Mouse (Mus musculus): ENCODE data around the gene Fam193b.
"Not testable (repeated sequence)": the region's sequence is repeated elsewhere in the genome, so short reads cannot be mapped to it uniquely, and the experiment has no call there.

Gene Fam193b

DNA sequence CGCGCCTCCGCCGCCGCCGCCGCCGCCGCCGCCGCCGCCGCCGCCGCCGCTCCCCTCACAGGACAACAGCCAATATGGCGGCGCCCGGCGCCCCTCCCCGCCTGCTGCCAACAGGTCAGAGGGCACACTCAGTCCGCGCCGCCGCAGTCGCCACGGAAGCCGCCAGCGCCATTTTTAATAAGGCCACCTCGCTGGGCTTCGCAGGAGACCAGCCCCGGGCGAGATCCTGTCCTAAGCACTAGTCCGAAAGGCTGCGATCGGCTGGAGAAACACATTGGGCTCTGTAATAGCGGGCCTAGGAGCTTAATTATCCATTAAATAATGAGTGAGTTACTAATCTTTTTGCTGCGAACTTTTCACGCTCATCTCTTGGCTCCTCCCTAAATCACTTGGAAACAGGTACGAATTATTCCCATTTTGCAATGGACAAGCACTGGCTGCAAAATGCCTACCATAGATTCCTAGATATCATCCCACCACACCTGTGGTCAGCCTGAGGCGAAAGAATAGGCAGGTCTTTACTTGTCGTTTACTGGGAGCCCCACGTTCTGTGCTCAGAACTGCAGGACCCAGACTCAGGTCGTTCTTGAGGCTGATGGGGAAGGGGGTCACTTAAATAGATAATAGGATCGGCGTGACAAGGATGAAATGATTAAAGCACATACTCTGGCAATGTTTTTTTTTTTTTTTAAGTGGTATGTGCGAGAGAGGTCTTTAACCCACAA, at the start of gene Fam193b:
Fam193b (minus strand) TSS at position 94 of the 725 bp plus-strand sequence.
- peak; percentile 94 for DNase-seq

DNA sequence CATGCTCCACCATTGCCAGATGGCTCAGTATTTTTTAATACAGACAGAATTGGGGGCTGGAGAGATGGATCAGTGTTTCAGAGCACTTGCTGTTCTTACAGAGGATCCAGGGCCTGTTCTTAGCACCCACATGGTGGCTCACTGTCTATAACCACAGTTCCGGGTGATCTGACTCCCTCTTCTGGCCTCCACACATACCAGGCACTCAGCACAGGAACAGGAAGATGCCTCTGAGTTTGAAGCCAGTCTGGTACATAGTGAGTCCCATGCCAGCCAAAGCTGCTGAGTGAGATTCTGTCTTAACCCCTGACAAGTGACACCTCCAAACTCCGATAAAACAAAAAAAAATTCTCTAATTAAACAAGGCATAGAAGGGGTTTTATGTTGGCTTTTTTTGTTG, 49.4 kb upstream of the Fam193b start:
- no peak for DNase-seq

DNA sequence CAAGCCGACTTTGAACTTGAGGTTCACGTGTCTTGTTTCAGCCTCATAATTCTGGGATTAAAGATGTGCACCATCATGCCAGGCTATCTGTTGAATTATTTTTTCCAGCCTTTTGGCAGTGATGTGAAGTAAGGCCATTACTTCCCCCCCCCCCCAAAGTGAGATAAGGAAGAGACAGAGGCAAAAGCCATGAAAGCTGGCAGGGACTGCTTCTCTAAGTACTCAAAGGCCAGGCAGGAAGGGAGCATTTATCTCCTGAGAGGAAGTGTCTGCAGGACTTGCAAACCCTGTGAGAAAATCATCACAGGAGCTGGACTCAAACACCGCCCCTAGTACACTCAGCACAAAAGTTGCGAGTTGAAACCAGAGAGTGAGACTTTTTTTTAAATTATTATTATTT, 48.4 kb upstream of the Fam193b start:
- no peak for DNase-seq

DNA sequence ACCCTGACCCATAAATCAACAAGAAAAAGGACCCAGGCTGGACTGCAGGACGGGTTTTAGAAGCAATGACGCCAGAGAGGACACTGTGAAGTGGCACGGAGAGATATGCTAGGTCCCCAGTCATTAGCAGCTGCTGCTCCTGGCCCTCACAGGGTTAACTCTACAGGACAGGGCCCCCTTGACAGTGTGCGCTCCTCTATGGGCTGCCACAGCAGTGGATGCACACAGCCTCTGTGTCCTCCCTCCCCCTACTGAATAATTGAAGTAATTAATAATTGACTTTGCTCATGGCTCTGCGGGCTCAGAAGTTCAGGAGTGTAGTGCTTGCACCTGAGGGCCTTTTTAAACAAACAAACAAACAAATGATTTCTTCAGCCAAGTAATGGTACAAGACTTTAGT, 42.6 kb upstream of the Fam193b start:
- no peak for DNase-seq

DNA sequence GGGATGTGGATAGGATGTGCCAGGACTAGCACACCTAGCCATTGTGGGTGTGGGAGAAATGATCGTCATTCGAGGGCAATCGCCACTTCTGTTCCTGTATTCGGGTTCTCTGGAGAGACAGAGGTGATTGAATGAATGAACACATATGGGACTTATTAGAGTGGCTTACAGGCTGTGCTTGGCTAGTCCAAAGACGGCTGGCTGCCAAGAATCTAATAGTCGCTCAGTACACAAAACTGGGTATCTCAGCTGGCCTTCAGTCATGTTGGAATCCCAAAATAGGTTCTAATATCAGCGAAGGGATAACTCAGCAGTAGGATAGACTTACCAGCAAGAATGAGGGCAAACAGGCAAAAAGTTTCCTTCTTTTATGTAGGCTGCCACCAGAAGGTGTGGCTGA, 41.1 kb upstream of the Fam193b start:
- DNase-seq, result no peak

DNA sequence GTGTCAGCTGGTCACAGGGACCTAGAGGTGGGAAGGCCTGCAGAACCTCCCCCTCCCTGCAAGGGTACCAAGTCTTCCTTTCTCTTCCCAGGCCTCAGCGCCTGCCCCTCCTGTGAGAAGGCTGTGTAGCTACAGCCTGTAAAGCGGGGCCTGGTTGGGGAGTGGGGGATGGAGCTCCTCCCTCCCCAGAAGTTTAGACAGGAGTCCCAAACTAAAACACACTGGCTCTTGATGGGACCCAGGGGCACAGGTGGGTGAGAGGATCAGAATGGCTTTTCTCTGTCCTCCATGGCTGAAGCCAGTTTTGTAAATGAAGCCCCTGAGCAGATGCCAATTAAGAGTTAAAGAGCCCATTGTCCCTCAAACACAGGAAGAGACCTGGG, 36.7 kb upstream of the Fam193b start:
- no peak for DNase-seq

DNA sequence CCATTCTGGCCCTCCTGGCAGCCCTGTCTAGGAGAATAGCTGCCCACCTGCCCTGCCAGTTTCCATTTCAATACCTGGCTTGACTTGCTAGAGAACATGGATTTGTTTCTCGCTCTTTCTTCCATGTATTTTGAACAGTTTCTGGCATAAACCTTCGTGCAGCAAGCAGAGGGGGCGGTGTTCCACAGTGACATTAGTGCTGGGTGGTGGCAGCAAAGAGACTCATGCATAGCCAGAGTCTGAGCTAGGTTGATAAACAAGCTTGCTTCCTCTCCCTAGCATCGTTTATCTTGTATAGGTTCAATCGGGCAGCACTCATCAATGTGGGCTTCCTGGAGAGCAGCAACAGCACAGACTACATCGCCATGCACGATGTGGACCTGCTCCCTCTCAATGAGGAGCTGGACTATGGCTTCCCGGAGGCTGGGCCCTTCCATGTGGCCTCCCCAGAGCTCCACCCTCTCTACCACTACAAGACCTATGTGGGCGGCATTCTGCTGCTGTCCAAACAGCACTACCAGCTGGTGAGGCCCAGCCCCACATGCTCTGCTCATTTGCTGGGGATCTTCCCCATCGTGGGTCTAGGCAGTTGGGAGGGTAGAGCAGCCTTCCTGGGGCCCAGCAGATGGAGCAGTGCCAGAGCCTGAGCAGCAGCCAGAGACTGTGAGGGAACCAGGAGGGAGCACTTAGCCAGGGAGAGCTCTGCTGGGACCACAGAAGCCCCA, 36.1 kb upstream of the Fam193b start:
- no peak for DNase-seq

DNA sequence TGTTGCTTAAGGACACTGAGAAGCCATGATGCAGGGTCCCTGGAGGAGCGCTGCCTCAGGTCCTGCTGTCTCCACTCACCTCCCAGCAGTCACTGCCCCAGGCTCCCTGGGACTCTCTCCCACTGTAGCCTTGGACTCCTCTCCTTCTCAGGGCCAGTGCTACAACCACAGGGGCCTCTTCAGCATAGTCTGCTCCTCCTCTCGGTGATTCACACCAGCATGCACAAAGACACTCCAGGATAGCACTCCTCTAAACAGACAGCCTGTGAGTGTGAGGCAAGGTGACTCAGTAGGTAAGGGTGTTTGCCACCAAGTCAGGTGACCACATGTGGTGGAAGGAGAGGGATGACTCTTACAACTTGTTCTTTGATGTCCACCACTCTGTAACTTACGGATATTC, 33.7 kb upstream of the Fam193b start:
- DNase-seq, result no peak

DNA sequence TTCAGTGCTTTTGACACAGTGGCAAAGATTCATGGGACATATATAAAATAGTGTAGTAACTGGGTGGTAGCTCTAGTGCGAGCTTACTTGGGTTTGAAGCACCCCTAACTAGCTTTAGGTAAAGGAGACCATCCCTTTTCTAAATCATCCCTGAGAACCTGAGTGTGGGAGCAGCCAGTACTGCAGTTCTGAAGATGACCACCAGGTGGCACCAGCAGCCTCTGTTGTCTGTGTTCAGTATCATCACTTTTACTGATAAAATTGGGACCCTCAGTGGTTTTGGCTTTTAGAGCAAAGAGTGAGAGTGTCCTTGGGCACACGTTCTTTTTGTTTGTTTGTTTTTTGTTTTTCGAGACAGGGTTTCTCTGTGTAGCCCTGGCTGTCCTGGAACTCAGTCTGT, 30.7 kb upstream of the Fam193b start:
- peak; percentile 89 for DNase-seq

DNA sequence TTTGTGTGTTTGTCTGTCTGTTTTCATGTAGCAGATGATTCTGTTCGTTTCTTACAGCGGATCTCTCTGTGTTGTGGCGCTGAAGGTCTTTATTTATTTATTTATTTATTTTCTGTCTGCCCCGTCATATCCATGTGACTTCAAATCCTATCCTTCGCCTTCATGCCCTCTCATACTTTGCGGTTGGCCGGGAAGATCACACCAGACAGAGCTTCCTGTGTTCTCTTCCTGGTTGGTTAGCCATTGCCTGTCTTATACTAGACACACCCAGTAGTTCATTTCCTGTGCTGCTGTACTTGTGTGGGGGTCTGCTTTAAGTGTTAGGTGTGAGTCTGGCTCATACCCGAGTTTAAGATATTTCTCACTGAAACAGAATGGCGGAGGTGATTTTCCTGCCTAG, 29.7 kb upstream of the Fam193b start:
- no peak for DNase-seq

DNA sequence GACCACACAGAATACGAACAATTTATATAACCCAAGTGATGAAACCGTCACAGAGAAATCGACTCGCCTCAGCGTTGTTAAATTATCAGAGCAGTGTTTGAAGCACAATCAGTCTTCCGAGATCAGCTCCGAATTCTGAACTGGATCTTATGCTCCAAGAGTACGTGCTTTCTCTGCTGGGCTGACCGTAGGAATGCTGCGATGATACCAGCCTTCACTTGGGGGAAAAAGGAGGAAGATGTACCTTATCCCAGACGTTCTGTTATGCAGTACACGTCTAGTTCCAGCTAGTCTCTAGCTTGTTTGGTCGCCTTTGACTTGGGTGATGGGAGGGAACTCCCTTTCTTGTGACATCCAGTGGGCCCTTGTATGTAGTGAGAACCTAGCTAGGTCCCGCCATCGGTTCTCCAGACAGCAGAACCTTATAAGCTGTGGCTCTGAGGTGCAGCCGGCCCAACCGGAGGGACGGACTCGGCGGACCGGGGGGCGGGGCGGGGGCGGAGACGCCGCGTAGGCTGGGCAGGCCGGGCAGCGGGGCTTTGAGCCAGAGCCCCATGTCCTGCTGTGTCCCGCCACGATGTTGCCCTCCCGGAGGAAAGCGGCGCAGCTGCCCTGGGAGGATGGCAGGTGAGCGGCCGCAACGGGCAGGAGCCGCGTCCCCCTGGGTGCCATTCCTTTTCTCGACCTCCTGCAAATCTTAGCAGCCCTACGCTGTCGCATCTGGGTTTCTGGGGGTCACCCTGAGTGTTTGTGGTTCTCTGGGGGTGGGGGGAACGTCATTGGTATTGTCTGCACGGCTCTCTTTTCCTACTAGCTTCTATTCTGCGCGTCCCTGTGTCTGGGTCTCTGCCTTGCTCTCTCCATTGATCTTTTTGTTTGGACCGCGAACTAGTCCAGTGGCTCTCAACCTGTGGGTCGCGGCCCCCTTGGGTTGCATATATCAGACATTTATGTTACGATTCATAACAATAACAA, 28.9 kb upstream of the Fam193b start, which contains the start of gene B4galt7:
B4galt7 (plus strand) TSS at position 331 of the 975 bp plus-strand sequence.
- peak; percentile 83 for DNase-seq

DNA sequence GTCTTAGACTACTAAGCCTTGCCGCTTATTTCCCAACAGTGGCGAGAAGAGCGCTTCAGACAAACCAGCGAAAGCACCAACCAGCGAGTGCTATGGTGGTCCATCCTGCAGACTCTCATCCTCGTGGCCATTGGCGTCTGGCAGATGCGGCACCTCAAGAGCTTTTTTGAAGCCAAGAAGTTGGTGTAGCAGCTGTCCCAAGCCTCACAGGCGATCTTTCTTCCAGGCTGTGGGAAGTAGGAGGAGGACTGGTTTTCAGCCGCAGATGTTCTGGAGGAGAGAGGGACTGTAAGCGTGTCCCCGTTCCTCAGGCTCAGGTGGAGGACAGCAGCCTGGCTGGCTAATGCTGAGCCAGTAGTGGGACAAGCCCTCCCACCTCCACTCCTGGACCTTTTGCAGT, 25.9 kb upstream of the Fam193b start:
- no peak for DNase-seq

DNA sequence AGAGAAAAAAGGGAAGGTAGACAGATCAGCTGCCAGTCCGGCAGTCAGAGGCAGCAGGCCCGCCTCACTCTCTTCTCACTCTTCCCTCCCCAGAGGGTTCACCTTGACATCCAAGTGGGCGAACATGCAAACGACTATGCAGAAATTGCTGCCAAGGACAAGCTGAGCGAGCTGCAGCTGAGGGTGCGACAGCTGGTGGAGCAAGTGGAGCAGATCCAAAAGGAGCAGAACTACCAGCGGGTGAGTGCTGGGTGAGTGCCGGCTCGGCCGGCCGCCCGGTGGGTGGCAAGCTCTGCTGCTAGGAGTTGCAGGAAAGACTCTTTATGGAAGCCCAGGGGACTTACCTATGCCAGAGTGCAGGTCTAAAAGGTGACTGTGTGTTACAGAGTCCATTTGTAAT, 24.5 kb upstream of the Fam193b start:
- DNase-seq, result peak; percentile 51

DNA sequence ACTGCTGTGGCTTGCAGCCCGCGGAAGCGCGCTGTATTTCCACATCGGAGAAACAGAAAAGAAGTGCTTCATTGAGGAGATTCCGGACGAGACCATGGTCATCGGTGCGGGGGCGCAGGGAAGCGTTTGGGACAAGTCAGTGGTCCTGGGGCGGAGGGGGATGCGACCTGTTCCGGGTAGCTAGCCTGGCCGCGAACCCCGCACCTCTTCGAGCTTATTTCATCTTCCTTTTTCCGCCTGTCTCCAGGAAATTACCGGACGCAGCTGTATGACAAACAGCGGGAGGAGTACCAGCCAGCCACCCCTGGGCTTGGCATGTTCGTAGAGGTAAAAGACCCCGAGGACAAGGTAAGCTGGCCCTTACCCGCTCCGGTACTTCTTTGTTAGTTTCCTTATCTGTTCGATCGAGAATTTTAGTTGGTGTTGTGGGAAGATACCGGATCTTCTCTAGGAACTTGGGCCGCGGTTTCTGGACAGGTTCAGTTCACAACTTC, 22.4 kb upstream of the Fam193b start:
- DNase-seq, result no peak

DNA sequence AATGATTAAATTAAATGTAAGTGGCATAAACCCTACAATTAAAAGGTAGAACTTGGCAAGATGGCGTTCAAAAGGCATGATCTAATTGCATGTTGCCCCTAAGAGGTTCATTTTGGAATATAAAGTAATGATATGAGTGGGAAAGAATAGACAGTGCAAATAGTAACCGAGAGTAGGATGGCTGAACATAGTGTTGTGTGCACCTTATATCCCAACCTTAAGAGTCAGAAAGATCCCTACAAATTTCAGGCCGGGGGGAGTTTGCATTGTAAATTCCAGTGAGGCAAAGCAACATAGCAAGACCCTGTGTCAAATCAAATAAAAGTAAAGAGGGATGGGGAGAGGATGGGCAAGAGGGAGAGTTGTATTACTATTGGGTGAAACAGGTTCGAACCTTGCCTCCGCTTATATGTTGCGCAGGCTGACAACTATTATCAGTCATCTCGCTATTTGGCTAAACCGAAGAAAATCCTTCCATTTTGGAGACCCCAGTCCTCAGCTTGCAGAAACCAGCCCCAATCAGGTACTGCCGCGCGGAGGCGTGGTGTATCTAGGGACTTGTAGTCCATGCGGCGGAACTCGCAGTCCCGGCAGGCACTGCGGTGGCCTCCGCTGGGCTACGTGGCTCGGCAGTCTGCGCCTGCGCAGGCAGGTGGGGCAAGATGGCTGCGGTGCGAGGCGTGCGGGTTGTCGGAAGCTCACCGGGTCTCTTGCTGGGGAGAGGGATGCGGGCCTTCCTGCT, 21.8 kb upstream of the Fam193b start:
- peak; percentile 98 for DNase-seq

DNA sequence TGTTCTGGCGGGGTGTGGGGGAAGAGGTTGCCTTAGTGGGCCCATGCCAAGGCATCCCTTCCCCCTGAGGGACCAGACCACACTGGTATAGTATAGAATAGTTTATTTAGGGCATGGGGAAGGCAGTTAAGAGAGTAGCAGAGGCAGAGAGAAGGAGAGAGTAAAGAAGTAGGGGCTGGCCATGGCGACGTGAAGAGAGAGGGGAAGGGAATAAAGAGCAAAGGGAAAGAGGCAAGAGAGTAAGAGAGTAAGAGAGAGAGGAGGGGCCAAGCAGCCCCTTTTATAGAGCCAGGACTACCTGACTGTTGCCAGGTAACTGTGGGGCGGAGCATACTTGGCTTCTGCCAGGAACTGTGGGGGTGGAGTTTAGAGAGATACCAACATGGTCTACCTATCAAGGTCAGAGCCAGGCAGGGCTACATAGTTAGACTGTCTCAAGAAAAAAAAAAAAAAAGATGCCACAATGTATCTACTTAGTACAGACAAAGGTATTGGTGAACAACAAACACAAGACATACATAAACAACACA, 21.1 kb upstream of the Fam193b start:
- DNase-seq, result no peak

DNA sequence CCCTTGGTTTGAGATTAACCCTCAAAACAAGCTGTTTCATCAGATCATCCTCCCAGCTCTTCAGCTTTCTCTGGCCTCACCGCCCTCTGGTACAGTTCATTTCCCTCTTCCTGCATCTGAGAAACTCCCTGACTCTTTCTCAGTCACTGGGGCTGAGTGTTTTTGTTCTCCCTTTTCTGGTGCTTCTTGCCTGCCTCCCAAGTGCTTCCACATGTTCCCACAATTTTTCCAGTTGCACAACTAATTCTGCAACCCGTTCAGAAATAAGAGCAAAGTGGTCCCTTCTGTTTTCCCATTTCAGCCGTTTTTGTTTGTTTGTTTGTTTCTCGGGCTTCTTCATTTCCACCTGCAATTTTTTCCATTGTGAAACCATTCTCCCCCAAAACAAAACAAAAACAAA, 7.2 kb upstream of the Fam193b start:
- no peak for DNase-seq

DNA sequence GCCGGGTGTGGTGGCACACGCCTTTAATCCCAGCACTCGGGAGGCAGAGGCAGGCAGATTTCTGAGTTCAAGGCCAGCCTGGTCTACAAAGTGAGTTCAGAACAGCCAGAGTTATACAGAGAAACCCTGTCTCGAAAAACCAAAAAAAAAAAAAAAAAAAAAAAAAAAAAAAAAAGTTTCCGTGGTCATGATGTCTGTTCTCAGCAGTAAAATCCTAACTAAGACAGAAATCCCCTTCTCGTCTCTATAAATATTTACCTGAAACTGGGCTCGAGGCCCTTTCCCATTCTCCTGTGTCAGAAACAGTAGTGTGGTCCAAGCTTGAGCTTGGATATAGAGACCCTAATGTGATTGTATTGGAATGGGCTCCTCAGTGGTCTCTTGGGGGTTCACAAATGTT, 6.0 kb upstream of the Fam193b start:
- DNase-seq, result not testable (repeated sequence)

DNA sequence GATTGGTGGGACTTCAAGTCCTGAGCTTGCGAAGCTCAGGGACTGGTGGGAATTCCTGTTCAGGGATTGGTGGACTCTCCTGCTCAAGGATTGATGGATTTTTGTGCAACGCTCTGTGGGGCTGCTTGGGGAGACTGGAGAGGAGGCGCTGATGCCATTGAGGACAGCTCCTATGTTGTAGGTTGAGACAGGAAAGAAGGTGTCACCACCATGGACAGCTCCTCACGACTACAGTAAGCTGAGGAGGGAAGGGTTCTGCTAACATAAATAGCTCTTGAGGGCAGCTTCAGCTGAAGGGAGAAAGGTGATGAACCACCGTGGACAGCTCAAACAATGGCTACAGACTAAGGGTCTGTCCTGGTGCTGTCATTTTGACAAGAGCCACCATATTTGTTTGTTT, 5.0 kb upstream of the Fam193b start:
- no peak for DNase-seq

DNA sequence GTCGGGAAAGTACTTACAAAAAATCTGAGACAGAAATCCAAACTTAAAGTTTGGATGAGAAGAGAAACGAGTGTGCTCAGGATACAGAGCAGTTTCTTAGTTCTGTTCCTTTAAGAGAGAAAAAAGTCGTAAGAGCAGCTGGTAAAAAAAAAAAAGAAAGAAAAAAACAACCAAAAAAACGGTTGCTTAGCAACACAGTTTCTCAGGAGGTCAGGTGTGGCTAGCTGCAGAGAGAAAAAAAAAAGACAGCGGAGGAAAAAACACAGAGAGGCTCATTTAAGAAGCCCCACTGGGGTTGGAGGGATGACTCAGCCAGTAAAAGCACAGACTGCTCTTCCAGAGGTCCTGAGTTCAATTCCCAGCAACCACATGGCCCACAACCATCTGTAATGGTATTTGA, 3.4 kb upstream of the Fam193b start:
- DNase-seq, result no peak

DNA sequence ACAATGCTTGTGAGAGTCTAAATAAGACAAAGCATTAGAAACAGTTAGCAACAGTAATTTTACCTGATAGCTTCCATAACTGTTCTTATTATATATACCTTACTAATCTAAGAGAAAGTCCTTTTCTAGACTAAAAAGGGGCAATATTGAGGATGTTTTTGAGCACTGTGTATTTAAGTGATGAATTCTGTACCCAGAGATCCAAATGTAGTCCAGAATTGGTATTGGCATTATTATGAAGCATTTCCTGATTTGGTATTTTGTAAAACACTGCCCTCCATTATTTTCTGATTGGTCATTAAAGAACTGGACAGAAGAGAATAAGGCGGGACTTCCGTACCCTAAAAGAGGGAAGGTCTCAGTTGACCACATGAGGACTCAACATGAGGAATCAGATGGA, 2.5 kb upstream of the Fam193b start, which contains the start of gene Tmed9:
Tmed9 (plus strand) TSS at position 301 of the 400 bp plus-strand sequence.
- DNase-seq, result no peak

DNA sequence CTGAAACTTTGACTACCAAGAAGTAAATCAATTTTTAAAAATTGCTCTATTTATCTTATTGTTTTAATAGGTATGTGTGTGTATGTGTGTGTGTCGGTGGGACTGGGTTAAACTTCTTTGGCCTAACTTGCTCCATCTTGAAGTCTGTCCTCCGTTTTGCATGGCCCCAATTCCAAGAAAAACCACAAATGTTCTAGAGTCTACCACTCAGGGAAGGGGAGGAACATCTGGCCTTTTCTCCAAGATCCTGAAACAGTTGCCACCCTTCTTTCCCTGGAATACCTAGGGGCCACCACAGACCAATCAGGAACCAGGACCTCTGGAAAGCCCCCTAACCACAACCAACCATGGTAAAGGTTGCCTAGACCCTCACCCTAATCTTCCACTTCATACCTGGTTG, 1.1 kb upstream of the Fam193b start:
- DNase-seq, result no peak
